Mouse (Mus musculus): Measurements from ENCODE around the gene Aatk. TPM values are rescaled to one million over a fixed set of nuclear protein-coding genes. Genes with fewer than 3 reads are reported as not detected.

Gene Aatk
- polyA plus RNA-seq, 1 experiment from 2014 or later = 0.59 TPM

GRCm38 (mm10) chr11:119967401-119967800, 79.6 kb downstream of the Aatk start:
- ATAC-seq (ENCODE audit: insufficient read depth) = no peak
- H3K27me3 ChIP-seq = no peaks in the 10 kb centered on the region
- H3K4me2 ChIP-seq = no peak overlapping the region
- peaks cover 3% of the 10 kb centered on the region; the same call in 1 of the 2 replicates for H3K36me3 ChIP-seq (replicated peaks)
- peaks cover 5% of the 10 kb centered on the region; the same call in 1 of the 2 replicates for H3K4me1 ChIP-seq (replicated peaks)
- no peak overlapping the region for H3K27ac ChIP-seq (replicated peaks)
- no peaks in the 10 kb centered on the region for H3K9me3 ChIP-seq (replicated peaks)
- no peak overlapping the region for H3K9ac ChIP-seq
- WGBS (ENCODE audit: insufficient replicate concordance) = 65% methylated on average over 8 of the region's 8 CpGs
- no peak overlapping the region for H3K4me3 ChIP-seq (replicated peaks)

GRCm38 (mm10) chr11:119966294-119966693, 80.7 kb downstream of the Aatk start:
- Histone ChIP-seq H3K36me3 (replicated peaks) (0 out of 2 replicates have a peak, but pooled peaks cover 3% of the 10 kb centered on the region), H3K27me3 (no peaks in the 10 kb centered on the region), H3K9ac (no peak overlapping the region), H3K4me2 (no peak overlapping the region), H3K27ac (replicated peaks) (no peak overlapping the region), H3K4me3 (replicated peaks) (no peak overlapping the region), H3K4me1 (replicated peaks) (peaks cover 5% of the 10 kb centered on the region; the same call in 1 of the 2 replicates), H3K9me3 (replicated peaks) (no peaks in the 10 kb centered on the region)
- WGBS (ENCODE audit: insufficient replicate concordance) = 58% methylated on average over 6 of the region's 6 CpGs
- no peak for ATAC-seq (ENCODE audit: insufficient read depth)

- Histone ChIP-seq H3K36me3 (replicated peaks) (0 out of 2 replicates have a peak, but pooled peaks cover 3% of the 10 kb centered on the region), H3K9ac (no peak overlapping the region), H3K4me2 (no peak overlapping the region), H3K4me3 (replicated peaks) (no peak overlapping the region), H3K9me3 (replicated peaks) (no peaks in the 10 kb centered on the region), H3K27ac (replicated peaks) (no peak overlapping the region), H3K27me3 (no peaks in the 10 kb centered on the region), H3K4me1 (replicated peaks) (no peaks in the 10 kb centered on the region; the same call in 1 of the 2 replicates)
- 55% methylated on average over 9 of the region's 9 CpGs for WGBS (ENCODE audit: insufficient replicate concordance)
- ATAC-seq (ENCODE audit: insufficient read depth) = no peak
Observed at GRCm38 (mm10) chr11:119965053-119965452, 81.9 kb downstream of the Aatk start.

- Histone ChIP-seq H3K9ac (no peak overlapping the region), H3K4me2 (no peak overlapping the region), H3K9me3 (replicated peaks) (no peaks in the 10 kb centered on the region), H3K27me3 (no peaks in the 10 kb centered on the region), H3K4me1 (replicated peaks) (no peaks in the 10 kb centered on the region), H3K4me3 (replicated peaks) (no peak overlapping the region), H3K27ac (replicated peaks) (no peak overlapping the region), H3K36me3 (replicated peaks) (0 out of 2 replicates have a peak, but pooled peaks cover 5% of the 10 kb centered on the region)
- ATAC-seq (ENCODE audit: insufficient read depth) = no peak
- WGBS (ENCODE audit: insufficient replicate concordance) = 63% methylated on average over 3 of the region's 3 CpGs
Observed at GRCm38 (mm10) chr11:119961511-119961910, 85.5 kb downstream of the Aatk start.

GRCm38 (mm10) chr11:119960671-119961070, 86.3 kb downstream of the Aatk start:
- Histone ChIP-seq H3K4me1 (replicated peaks) (peaks cover 6% of the 10 kb centered on the region), H3K4me2 (no peak overlapping the region), H3K27ac (replicated peaks) (no peak overlapping the region), H3K36me3 (replicated peaks) (0 out of 2 replicates have a peak, but pooled peaks cover 4% of the 10 kb centered on the region), H3K9me3 (replicated peaks) (no peaks in the 10 kb centered on the region), H3K4me3 (replicated peaks) (no peak overlapping the region), H3K27me3 (no peaks in the 10 kb centered on the region), H3K9ac (no peak overlapping the region)
- no peak for ATAC-seq (ENCODE audit: insufficient read depth)
- 54% methylated on average over 6 of the region's 6 CpGs for WGBS (ENCODE audit: insufficient replicate concordance)

- 46% methylated on average over 4 of the region's 4 CpGs for WGBS (ENCODE audit: insufficient replicate concordance)
- H3K4me1 ChIP-seq (replicated peaks) = peaks cover 15% of the 10 kb centered on the region
- no peak overlapping the region for H3K9ac ChIP-seq
- H3K4me3 ChIP-seq (replicated peaks) = no peak overlapping the region
- 0 out of 2 replicates have a peak, but pooled peaks cover 4% of the 10 kb centered on the region for H3K36me3 ChIP-seq (replicated peaks)
- H3K4me2 ChIP-seq = no peak overlapping the region
- H3K27ac ChIP-seq (replicated peaks) = no peak overlapping the region
- no peaks in the 10 kb centered on the region for H3K27me3 ChIP-seq
- no peak for ATAC-seq (ENCODE audit: insufficient read depth)
- no peaks in the 10 kb centered on the region for H3K9me3 ChIP-seq (replicated peaks)
Observed at GRCm38 (mm10) chr11:119959714-119960113, 87.3 kb downstream of the Aatk start.

GRCm38 (mm10) chr11:119958856-119959255, 88.1 kb downstream of the Aatk start:
- peaks cover 24% of the 10 kb centered on the region for H3K4me1 ChIP-seq (replicated peaks)
- H3K27ac ChIP-seq (replicated peaks) = no peak overlapping the region
- H3K9ac ChIP-seq = no peak overlapping the region
- H3K9me3 ChIP-seq (replicated peaks) = no peaks in the 10 kb centered on the region
- WGBS (ENCODE audit: insufficient replicate concordance) = 47% methylated on average over 7 of the region's 7 CpGs
- 0 out of 2 replicates have a peak, but pooled peaks cover 4% of the 10 kb centered on the region for H3K36me3 ChIP-seq (replicated peaks)
- no peak overlapping the region for H3K4me3 ChIP-seq (replicated peaks)
- no peak overlapping the region for H3K4me2 ChIP-seq
- ATAC-seq (ENCODE audit: insufficient read depth) = no peak
- H3K27me3 ChIP-seq = no peaks in the 10 kb centered on the region

MicroRNAs encoded within 50 kb of the gene (microRNA counts, 519-probe panel; counts per million panel counts)
- microRNA mmu-miR-338-3p (2,812 counts per million, percentile 56 among the panel's probes with 10 or more counts), microRNA mmu-miR-338-5p (2,271 counts per million, percentile 36 among the panel's probes with 10 or more counts)

Small RNA genes lying within 50 kb of the gene (microRNA-seq; reads per million reads assigned to microRNA genes)
- gene Gm25948 = not detected
- gene Mir3065 = not detected
- gene Mir338 = not detected

Other genes starting within 250 kb of the Aatk start
- gene Chmp6, start 133.7 kb downstream of the Aatk start, polyA plus RNA-seq (2015; fragmentation: Nextera tagmentation; extraction: Ambion mirVana) = 25.4 and 29.5 TPM in 2 replicates
- 8.0 and 9.4 TPM in 2 replicates for gene Baiap2, start 104.4 kb downstream of the Aatk start, polyA plus RNA-seq (2015; fragmentation: Nextera tagmentation; extraction: Ambion mirVana)
- 4.2 and 4.6 TPM in 2 replicates for gene Cep131, start 39.7 kb upstream of the Aatk start, polyA plus RNA-seq (2015; fragmentation: Nextera tagmentation; extraction: Ambion mirVana)
- gene Tepsin, start 51.6 kb upstream of the Aatk start, polyA plus RNA-seq (2015; fragmentation: Nextera tagmentation; extraction: Ambion mirVana) = 6.0 and 7.6 TPM in 2 replicates
- gene Ndufaf8, start 51.8 kb upstream of the Aatk start, polyA plus RNA-seq (2015; fragmentation: Nextera tagmentation; extraction: Ambion mirVana) = 38.9 and 42.8 TPM in 2 replicates
- gene Slc38a10, start 104.2 kb upstream of the Aatk start, polyA plus RNA-seq (2015; fragmentation: Nextera tagmentation; extraction: Ambion mirVana) = 34.0 and 38.8 TPM in 2 replicates
- gene Bahcc1, start 185.8 kb upstream of the Aatk start, polyA plus RNA-seq (2015; fragmentation: Nextera tagmentation; extraction: Ambion mirVana) = 0.91 and 1.0 TPM in 2 replicates